Mouse (Mus musculus) E14TG2a.4 (cell line): Measurements from ENCODE around the gene Cdh24.

Experiments used
- H3K27me3 ChIP-seq: 2 replicates; pipeline ENCODE4 v1.6.1; 2014; ENCODE audit warnings: low read length, control low read depth; ENCODE audit not compliant: insufficient read depth
- H3K36me3 ChIP-seq: 2 replicates; pipeline ENCODE4 v1.6.1; 2014; ENCODE audit warnings: low read length, control low read depth; ENCODE audit not compliant: insufficient read depth
- H3K4me1 ChIP-seq: replicated peaks from 2 replicates; pipeline ENCODE4 v1.6.1; 2014; ENCODE audit warnings: low read depth, low read length, control low read depth
- H3K4me3 ChIP-seq: replicated peaks from 2 replicates; pipeline ENCODE4 v1.5.1; 2014; ENCODE audit warnings: mild to moderate bottlenecking, low read length
- H3K9me3 ChIP-seq: 2 replicates; pipeline ENCODE4 v1.6.1; 2014; ENCODE audit warnings: low read length, control low read depth
- CTCF ChIP-seq: conservative IDR thresholded peaks from 2 replicates; pipeline ENCODE4 v1.5.1; 2014; ENCODE audit warnings: low read length
- NANOG ChIP-seq: IDR thresholded peaks from 2 replicates; pipeline ENCODE4 v1.6.1; 2014; ENCODE audit warnings: borderline replicate concordance, low read length, mixed read lengths
- POU5F1 ChIP-seq: IDR thresholded peaks from 2 replicates; pipeline ENCODE4 v1.6.1; 2014; ENCODE audit warnings: low read length, borderline replicate concordance

The Cdh24 gene

DNA sequence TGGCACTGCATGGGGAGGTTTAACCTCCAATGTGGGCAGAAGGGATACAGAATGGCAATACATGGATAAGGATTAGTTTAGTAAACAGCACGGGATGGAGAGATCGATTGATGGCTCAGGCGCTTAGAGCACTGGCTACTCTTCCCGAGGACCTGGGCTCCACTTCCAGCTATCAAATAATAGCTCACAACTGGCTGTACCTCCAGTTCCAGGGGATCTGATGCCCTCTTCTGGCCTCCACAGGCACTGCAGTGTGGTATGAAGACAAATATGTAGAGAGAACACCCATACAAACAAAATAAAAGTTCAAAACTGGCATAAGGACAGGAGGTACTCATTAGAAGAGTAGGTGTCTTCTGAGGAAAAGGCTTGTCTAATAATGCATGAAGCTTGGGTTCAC, 28.2 kb upstream of the Cdh24 start:
- no peak for TF ChIP-seq POU5F1
- TF ChIP-seq CTCF, result peak; percentile 70
- no peaks in the 10 kb centered on the region for H3K27me3 ChIP-seq
- no peak overlapping the region for H3K4me3 ChIP-seq
- no peaks in the 10 kb centered on the region for H3K9me3 ChIP-seq
- peaks cover 73% of the 10 kb centered on the region for H3K36me3 ChIP-seq
- peaks cover 5% of the 10 kb centered on the region for H3K4me1 ChIP-seq

GRCm38 (mm10) chr14:54664477-54665222, 23.5 kb upstream of the Cdh24 start:
- Histone ChIP-seq H3K36me3 (peaks cover 88% of the 10 kb centered on the region), H3K4me1 (peaks cover 5% of the 10 kb centered on the region), H3K4me3 (no peak overlapping the region), H3K9me3 (no peaks in the 10 kb centered on the region), H3K27me3 (no peaks in the 10 kb centered on the region)
- TF ChIP-seq NANOG, result no peak
- no peak for TF ChIP-seq POU5F1
- no peak for TF ChIP-seq CTCF

- H3K9me3 ChIP-seq, result no peaks in the 10 kb centered on the region
- H3K36me3 ChIP-seq, result peaks cover 92% of the 10 kb centered on the region
- peaks cover 15% of the 10 kb centered on the region for H3K4me1 ChIP-seq
- no peak overlapping the region for H3K4me3 ChIP-seq
- no peaks in the 10 kb centered on the region for H3K27me3 ChIP-seq
- TF ChIP-seq NANOG (no peak), CTCF (peak; percentile 40; the same call in 1 of the 2 replicates)
Measured at GRCm38 (mm10) chr14:54660009-54660408, 18.8 kb upstream of the Cdh24 start.

GRCm38 (mm10) chr14:54653496-54653895, 12.3 kb upstream of the Cdh24 start:
- Histone ChIP-seq H3K4me1 (peaks cover 58% of the 10 kb centered on the region), H3K36me3 (peaks cover 75% of the 10 kb centered on the region), H3K4me3 (peak overlapping the region; percentile 93), H3K27me3 (no peaks in the 10 kb centered on the region), H3K9me3 (no peaks in the 10 kb centered on the region)
- TF ChIP-seq NANOG, result no peak
- no peak for TF ChIP-seq CTCF
- no peak for TF ChIP-seq POU5F1

- peaks cover 65% of the 10 kb centered on the region for H3K4me1 ChIP-seq
Measured at GRCm38 (mm10) chr14:54652787-54653186, 11.6 kb upstream of the Cdh24 start.

DNA sequence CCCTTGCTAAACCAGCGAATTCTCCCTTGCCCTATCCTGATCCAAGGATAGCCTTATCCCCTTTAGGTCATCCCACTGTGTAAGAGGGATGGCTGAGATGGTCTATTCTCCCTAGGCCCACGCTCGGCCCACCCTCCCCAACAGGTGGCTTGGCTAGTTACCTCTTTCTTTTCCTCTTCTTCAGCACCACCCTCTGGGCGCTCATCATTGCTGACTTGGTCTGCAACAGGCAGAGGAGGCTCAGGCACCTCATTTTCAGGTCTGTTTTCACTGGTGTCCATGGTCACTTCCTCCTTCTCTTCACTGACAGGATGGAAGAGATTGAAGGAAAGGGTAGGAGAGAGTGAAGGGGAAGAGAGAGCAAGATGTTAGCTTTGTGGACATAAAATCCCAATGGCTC, 10.4 kb upstream of the Cdh24 start:
- Histone ChIP-seq H3K36me3 (peaks cover 77% of the 10 kb centered on the region), H3K9me3 (no peaks in the 10 kb centered on the region), H3K27me3 (no peaks in the 10 kb centered on the region), H3K4me1 (peaks cover 72% of the 10 kb centered on the region), H3K4me3 (peak overlapping the region; percentile 93)
- TF ChIP-seq CTCF (no peak), POU5F1 (no peak), NANOG (no peak)

More at GRCm38 (mm10) chr14:54652787-54653186, 11.6 kb upstream of the Cdh24 start:
- H3K27me3 ChIP-seq, result no peaks in the 10 kb centered on the region
- H3K9me3 ChIP-seq, result no peaks in the 10 kb centered on the region
- H3K36me3 ChIP-seq, result peaks cover 75% of the 10 kb centered on the region
- TF ChIP-seq POU5F1 (no peak), NANOG (no peak), CTCF (no peak)
- peak overlapping the region; percentile 93 for H3K4me3 ChIP-seq

DNA sequence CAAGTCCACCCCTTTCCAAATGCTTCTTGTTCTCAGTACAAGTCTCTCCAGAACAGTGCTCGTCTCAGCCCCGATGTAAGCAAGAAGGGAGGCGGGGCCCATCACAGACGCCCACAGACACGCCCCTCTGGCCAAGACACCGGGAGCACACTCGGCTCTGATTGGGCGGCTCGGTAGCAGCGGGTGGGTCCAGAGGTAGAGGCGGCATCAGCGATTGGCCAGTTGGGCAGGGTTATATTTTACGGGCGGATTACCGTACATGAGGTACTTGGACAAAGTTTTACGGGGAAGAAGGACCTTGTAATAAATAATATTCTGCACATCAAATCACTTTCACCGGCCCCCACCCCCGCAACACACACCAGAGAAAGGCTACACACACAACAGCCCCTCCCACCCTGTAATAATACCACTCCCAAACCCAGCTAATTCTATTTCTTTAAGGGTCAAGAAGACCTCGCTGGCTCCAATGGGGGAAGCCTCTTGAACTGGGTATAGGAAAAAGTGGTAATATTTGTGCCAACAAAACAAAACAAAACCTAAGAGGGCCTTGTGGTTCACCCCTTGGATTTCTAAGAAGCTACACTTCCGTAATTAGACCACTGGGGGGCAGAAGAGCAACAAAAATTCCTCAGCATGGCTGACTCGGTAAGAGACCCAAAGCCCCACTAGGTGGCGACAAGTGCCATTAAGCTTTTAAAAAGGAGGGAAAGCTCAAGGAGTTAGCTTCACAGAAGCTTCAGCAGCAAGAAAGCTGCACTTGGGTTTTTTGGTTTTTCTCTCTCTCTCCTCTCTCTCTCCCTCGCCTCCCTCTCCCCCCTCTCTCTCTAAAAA, 9.7 kb upstream of the Cdh24 start:
- peaks cover 77% of the 10 kb centered on the region for H3K36me3 ChIP-seq
- no peak for TF ChIP-seq NANOG
- peak; percentile 95 for TF ChIP-seq CTCF
- TF ChIP-seq POU5F1, result no peak
- no peaks in the 10 kb centered on the region for H3K27me3 ChIP-seq
- peaks cover 78% of the 10 kb centered on the region for H3K4me1 ChIP-seq
- H3K4me3 ChIP-seq, result 0 out of 2 replicates have a peak overlapping the region, but pooled peaks have one; percentile 17
- no peaks in the 10 kb centered on the region for H3K9me3 ChIP-seq

DNA sequence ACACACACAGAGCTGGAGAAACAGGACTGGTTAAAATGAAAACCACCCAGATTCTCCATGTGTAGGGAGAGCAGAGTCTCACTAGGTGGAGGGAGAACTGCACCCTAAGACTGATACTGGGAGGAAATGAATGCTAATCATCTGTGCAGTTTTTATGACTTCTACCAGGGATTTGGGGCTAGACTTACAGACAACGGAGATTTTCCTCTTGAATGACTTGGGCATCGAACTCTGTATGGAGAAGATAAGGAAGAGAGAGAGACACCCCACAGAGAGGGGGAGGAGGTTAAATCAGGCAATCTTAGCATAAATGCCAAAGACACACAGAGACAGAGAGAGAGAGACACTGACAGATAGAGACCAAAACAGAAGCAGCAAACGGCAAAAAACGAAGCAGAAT, 6.7 kb upstream of the Cdh24 start:
- TF ChIP-seq POU5F1, result no peak
- no peak for TF ChIP-seq NANOG
- no peak for TF ChIP-seq CTCF
- no peaks in the 10 kb centered on the region for H3K27me3 ChIP-seq
- no peaks in the 10 kb centered on the region for H3K9me3 ChIP-seq
- peaks cover 97% of the 10 kb centered on the region for H3K36me3 ChIP-seq
- no peak overlapping the region for H3K4me3 ChIP-seq
- peaks cover 92% of the 10 kb centered on the region for H3K4me1 ChIP-seq
